Mouse (Mus musculus): ENCODE data around the gene Tmem251. TPM values are rescaled to one million over a fixed set of nuclear protein-coding genes. Genes with fewer than 3 reads are reported as not detected.
A peak's percentile ranks its signal among the peaks of the same experiment; 100 is the strongest.

Gene Tmem251
- polyA plus RNA-seq, 1 experiment from 2014 or later: 6.9 TPM

GRCm38 (mm10) chr12:102733381-102733780 lies 10.2 kb upstream of the Tmem251 start:
- Histone ChIP-seq H3K4me3 (no peak overlapping the region), H3K4me1 (replicated peaks) (peaks cover 19% of the 10 kb centered on the region), H3K27me3 (no peaks in the 10 kb centered on the region), H3K27ac (no peak overlapping the region), H3K4me2 (no peak overlapping the region), H3K9ac (no peak overlapping the region), H3K9me3 (replicated peaks) (no peaks in the 10 kb centered on the region), H3K36me3 (no peaks in the 10 kb centered on the region)
- 10% methylated on average over 5 of the region's 5 CpGs for WGBS
- no peak for ATAC-seq (replicated peaks; ENCODE audit: insufficient number of reproducible peaks, insufficient read depth, low FRiP score, low read depth)

- no peaks in the 10 kb centered on the region for H3K27me3 ChIP-seq
- H3K4me2 ChIP-seq: no peak overlapping the region
- H3K4me3 ChIP-seq: no peak overlapping the region
- no peak for ATAC-seq (replicated peaks; ENCODE audit: insufficient number of reproducible peaks, insufficient read depth, low FRiP score, low read depth)
- H3K27ac ChIP-seq: no peak overlapping the region
- peaks cover 10% of the 10 kb centered on the region for H3K4me1 ChIP-seq (replicated peaks)
- WGBS: 46% methylated on average over 5 of the region's 5 CpGs
- no peak overlapping the region for H3K9ac ChIP-seq
- H3K36me3 ChIP-seq: no peaks in the 10 kb centered on the region
- no peaks in the 10 kb centered on the region for H3K9me3 ChIP-seq (replicated peaks)
These were observed 4.5 kb upstream of the Tmem251 start for GRCm38 (mm10) chr12:102739096-102739495.

- Histone ChIP-seq H3K36me3 (no peaks in the 10 kb centered on the region), H3K27ac (no peak overlapping the region), H3K4me2 (no peak overlapping the region), H3K9me3 (replicated peaks) (no peaks in the 10 kb centered on the region), H3K9ac (no peak overlapping the region), H3K4me1 (replicated peaks) (peaks cover 19% of the 10 kb centered on the region), H3K27me3 (no peaks in the 10 kb centered on the region), H3K4me3 (no peak overlapping the region)
- 68% methylated on average over 3 of the region's 3 CpGs for WGBS
- no peak for ATAC-seq (replicated peaks; ENCODE audit: insufficient number of reproducible peaks, insufficient read depth, low FRiP score, low read depth)
These were observed 3.3 kb upstream of the Tmem251 start for GRCm38 (mm10) chr12:102740285-102740684.

- 57% methylated on average over 7 of the region's 7 CpGs for WGBS
- H3K9me3 ChIP-seq (replicated peaks): no peaks in the 10 kb centered on the region
- no peak overlapping the region for H3K27ac ChIP-seq
- peaks cover 21% of the 10 kb centered on the region for H3K4me1 ChIP-seq (replicated peaks)
- H3K4me3 ChIP-seq: no peak overlapping the region
- ATAC-seq (replicated peaks; ENCODE audit: insufficient number of reproducible peaks, insufficient read depth, low FRiP score, low read depth): no peak
- no peak overlapping the region for H3K4me2 ChIP-seq
- H3K27me3 ChIP-seq: no peaks in the 10 kb centered on the region
- peaks cover 11% of the 10 kb centered on the region for H3K36me3 ChIP-seq
- no peak overlapping the region for H3K9ac ChIP-seq
These were observed 1.5 kb upstream of the Tmem251 start for GRCm38 (mm10) chr12:102742056-102742455.

- Histone ChIP-seq H3K4me1 (replicated peaks) (peaks cover 21% of the 10 kb centered on the region), H3K9ac (peak overlapping the region; percentile 91), H3K4me3 (peak overlapping the region; percentile 93), H3K9me3 (replicated peaks) (no peaks in the 10 kb centered on the region), H3K27me3 (no peaks in the 10 kb centered on the region), H3K4me2 (peak overlapping the region; percentile 82), H3K36me3 (peaks cover 14% of the 10 kb centered on the region), H3K27ac (peak overlapping the region; percentile 97)
- peak; percentile 20; the same call in 1 of the 2 replicates for ATAC-seq (replicated peaks; ENCODE audit: insufficient number of reproducible peaks, insufficient read depth, low FRiP score, low read depth)
- under 1% methylated on average over 33 of the region's 33 CpGs for WGBS
These were observed 450 bp upstream of the Tmem251 start for GRCm38 (mm10) chr12:102743036-102743588.

GRCm38 (mm10) chr12:102744839-102745238 lies 1.3 kb downstream of the Tmem251 start:
- Histone ChIP-seq H3K4me1 (replicated peaks) (peaks cover 21% of the 10 kb centered on the region), H3K27me3 (no peaks in the 10 kb centered on the region), H3K4me2 (peak overlapping the region; percentile 82), H3K9ac (0 out of 2 replicates have a peak overlapping the region, but pooled peaks have one; percentile 91), H3K4me3 (peak overlapping the region; percentile 93), H3K27ac (no peak overlapping the region), H3K9me3 (replicated peaks) (no peaks in the 10 kb centered on the region), H3K36me3 (peaks cover 14% of the 10 kb centered on the region)
- WGBS: 50% methylated on average over 6 of the region's 6 CpGs
- ATAC-seq (replicated peaks; ENCODE audit: insufficient number of reproducible peaks, insufficient read depth, low FRiP score, low read depth): no peak

GRCm38 (mm10) chr12:102748256-102748655 lies 4.7 kb downstream of the Tmem251 start:
- Histone ChIP-seq H3K9me3 (replicated peaks) (no peaks in the 10 kb centered on the region), H3K27me3 (no peaks in the 10 kb centered on the region), H3K4me2 (no peak overlapping the region), H3K4me1 (replicated peaks) (peaks cover 12% of the 10 kb centered on the region), H3K9ac (no peak overlapping the region), H3K36me3 (peaks cover 14% of the 10 kb centered on the region), H3K27ac (no peak overlapping the region), H3K4me3 (no peak overlapping the region)
- 87% methylated on average over 3 of the region's 3 CpGs for WGBS
- no peak for ATAC-seq (replicated peaks; ENCODE audit: insufficient number of reproducible peaks, insufficient read depth, low FRiP score, low read depth)

- Histone ChIP-seq H3K27me3 (no peaks in the 10 kb centered on the region), H3K9ac (peak overlapping the region; percentile 63; the same call in 1 of the 2 replicates), H3K9me3 (replicated peaks) (no peaks in the 10 kb centered on the region), H3K4me3 (peak overlapping the region; percentile 90), H3K36me3 (no peaks in the 10 kb centered on the region; the same call in 1 of the 2 replicates), H3K27ac (0 out of 2 replicates have a peak overlapping the region, but pooled peaks have one; percentile 92), H3K4me1 (replicated peaks) (peaks cover 22% of the 10 kb centered on the region), H3K4me2 (peak overlapping the region; percentile 79)
- WGBS: 81% methylated on average over 7 of the region's 7 CpGs
- no peak for ATAC-seq (replicated peaks; ENCODE audit: insufficient number of reproducible peaks, insufficient read depth, low FRiP score, low read depth)
These were observed 12.7 kb downstream of the Tmem251 start for GRCm38 (mm10) chr12:102756304-102756703.

- WGBS: 1% methylated on average over 46 of the region's 46 CpGs
- Histone ChIP-seq H3K36me3 (peaks cover under 1% of the 10 kb centered on the region; the same call in 1 of the 2 replicates), H3K4me3 (peak overlapping the region; percentile 90)
These were observed 13.6 kb downstream of the Tmem251 start for GRCm38 (mm10) chr12:102757055-102757688.

GRCm38 (mm10) chr12:102757689-102758402 lies 14.3 kb downstream of the Tmem251 start, which contains the start of the genes Gm28051, Gon7 and Ubr7:
TSS of gene Gm28051 (minus strand) at chr12:102757765.
TSS of gene Gon7 (minus strand) at chr12:102757803.
TSS of gene Ubr7 (plus strand) at chr12:102757967.
- Histone ChIP-seq H3K27me3 (no peaks in the 10 kb centered on the region), H3K36me3 (peaks cover 7% of the 10 kb centered on the region; the same call in 1 of the 2 replicates), H3K9me3 (replicated peaks) (no peaks in the 10 kb centered on the region), H3K9ac (peak within 1 kb of the TSS; percentile 82), H3K4me1 (replicated peaks) (peaks cover 22% of the 10 kb centered on the region), H3K27ac (peak within 1 kb of the TSS; percentile 92), H3K4me2 (peak within 1 kb of the TSS; percentile 84), H3K4me3 (peak within 1 kb of the TSS; percentile 90)
- WGBS: under 1% methylated on average over 73 of the region's 73 CpGs
- ATAC-seq (replicated peaks; ENCODE audit: insufficient number of reproducible peaks, insufficient read depth, low FRiP score, low read depth): peak; percentile 96

More at GRCm38 (mm10) chr12:102757055-102757688, 13.6 kb downstream of the Tmem251 start:
- Histone ChIP-seq H3K27me3 (no peaks in the 10 kb centered on the region), H3K27ac (peak overlapping the region; percentile 92), H3K4me2 (peak overlapping the region; percentile 79), H3K9ac (peak overlapping the region; percentile 63), H3K9me3 (replicated peaks) (no peaks in the 10 kb centered on the region), H3K4me1 (replicated peaks) (peaks cover 22% of the 10 kb centered on the region)
- ATAC-seq (replicated peaks; ENCODE audit: insufficient number of reproducible peaks, insufficient read depth, low FRiP score, low read depth): peak; percentile 81

GRCm38 (mm10) chr12:102758403-102758756 lies 14.8 kb downstream of the Tmem251 start, which contains the start of gene Gm20604:
TSS of gene Gm20604 (minus strand) at chr12:102758672.
- WGBS: under 1% methylated on average over 10 of the region's 10 CpGs
- Histone ChIP-seq H3K36me3 (peaks cover 8% of the 10 kb centered on the region; the same call in 1 of the 2 replicates), H3K9ac (peak within 1 kb of the TSS; percentile 82), H3K27me3 (no peaks in the 10 kb centered on the region), H3K4me2 (peak within 1 kb of the TSS; percentile 84), H3K4me3 (peak within 1 kb of the TSS; percentile 90), H3K9me3 (replicated peaks) (no peaks in the 10 kb centered on the region), H3K4me1 (replicated peaks) (peaks cover 22% of the 10 kb centered on the region), H3K27ac (peak within 1 kb of the TSS; percentile 92)
- ATAC-seq (replicated peaks; ENCODE audit: insufficient number of reproducible peaks, insufficient read depth, low FRiP score, low read depth): no peak
